Mouse (Mus musculus) kidney, embryonic 16.5 days (tissue): ENCODE results near the gene Btbd18. TPM values are rescaled to one million over a fixed set of nuclear protein-coding genes. Genes with fewer than 3 reads are reported as not detected.

Source experiments
- ATAC-seq: fragments of 200-750 bp; cut with Nextera tagmentation; 2 replicates; pipeline ENCODE4 v1.8.0; 2017; ENCODE audit warnings: moderate TSS enrichment; ENCODE audit not compliant: low FRiP score, low TSS enrichment
- H3K27ac ChIP-seq: fragments of 300-500 bp; sonication (generic); 2 replicates; pipeline ENCODE4 v1.5.1; 2014; ENCODE audit warnings: low read length
- H3K27me3 ChIP-seq: fragments of 300-500 bp; sonication (generic); 2 replicates; pipeline ENCODE4 v1.6.1; 2014; ENCODE audit warnings: low read length, control low read depth, mixed read lengths; ENCODE audit not compliant: insufficient read depth
- H3K36me3 ChIP-seq: fragments of 300-500 bp; sonication (generic); 2 replicates; pipeline ENCODE4 v1.6.1; 2014; ENCODE audit warnings: low read length, control low read depth, mixed read lengths; ENCODE audit not compliant: insufficient read depth
- H3K4me1 ChIP-seq: fragments of 300-500 bp; sonication (generic); 2 replicates; pipeline ENCODE4 v1.6.1; 2014; ENCODE audit warnings: low read length, control low read depth, mixed read lengths; ENCODE audit not compliant: insufficient read depth
- H3K4me2 ChIP-seq: fragments of 300-500 bp; sonication (generic); replicated peaks from 2 replicates; pipeline ENCODE4 v1.6.1; 2014; ENCODE audit warnings: low read depth, low read length
- H3K4me3 ChIP-seq: fragments of 300-500 bp; sonication (generic); 2 replicates; pipeline ENCODE4 v1.5.1; 2014; ENCODE audit warnings: mild to moderate bottlenecking, low read length
- H3K9ac ChIP-seq: fragments of 300-500 bp; sonication (generic); replicated peaks from 2 replicates; pipeline ENCODE4 v1.6.1; 2014; ENCODE audit warnings: low read length
- H3K9me3 ChIP-seq: fragments of 300-500 bp; sonication (generic); 2 replicates; pipeline ENCODE4 v1.6.1; 2016; ENCODE audit warnings: low read length, control low read depth
- WGBS: fragments of 180-500 bp; shearing (Covaris S2); extraction: QIAGEN DNeasy Blood & Tissue Kit; methylation state at CpG from one replicate; pipeline ENCODE4 v1.1.7; 2014; 5-methylcytosine and 5-hydroxymethylcytosine counted together
- polyA plus RNA-seq: library from polyadenylated mRNA; unstranded; fragments of >200 nt; fragmentation: Nextera tagmentation; extraction: Ambion mirVana; gene quantifications from 2 replicates; pipeline ENCODE4 v1.2.1, GENCODE M21; 2015

The Btbd18 gene
- polyA plus RNA-seq, 1 experiment from 2014 or later, result 0.22 TPM

GRCm38 (mm10) chr2:84688080-84688844, 29.4 kb downstream of the Btbd18 start:
- WGBS, result 80% methylated on average over 2 of the region's 2 CpGs
- Histone ChIP-seq H3K27me3 (no peaks in the 10 kb centered on the region), H3K4me3 (no peak overlapping the region), H3K9me3 (no peaks in the 10 kb centered on the region), H3K4me2 (no peak overlapping the region), H3K4me1 (no peaks in the 10 kb centered on the region), H3K36me3 (peaks cover 76% of the 10 kb centered on the region), H3K27ac (no peak overlapping the region), H3K9ac (no peak overlapping the region)
- no peak for ATAC-seq

GRCm38 (mm10) chr2:84690050-84690449, 31.2 kb downstream of the Btbd18 start:
- no peak overlapping the region for H3K27ac ChIP-seq
- no peaks in the 10 kb centered on the region for H3K9me3 ChIP-seq
- no peak overlapping the region for H3K9ac ChIP-seq
- no peak overlapping the region for H3K4me3 ChIP-seq
- H3K4me2 ChIP-seq, result no peak overlapping the region
- no peaks in the 10 kb centered on the region for H3K27me3 ChIP-seq
- peaks cover 75% of the 10 kb centered on the region for H3K36me3 ChIP-seq
- 93% methylated on average over 12 of the region's 12 CpGs for WGBS
- no peak for ATAC-seq
- H3K4me1 ChIP-seq, result no peaks in the 10 kb centered on the region

GRCm38 (mm10) chr2:84695007-84695695, 36.3 kb downstream of the Btbd18 start:
- Histone ChIP-seq H3K4me2 (no peak overlapping the region), H3K27ac (no peak overlapping the region), H3K36me3 (peaks cover 55% of the 10 kb centered on the region), H3K9me3 (no peaks in the 10 kb centered on the region), H3K4me1 (no peaks in the 10 kb centered on the region), H3K4me3 (no peak overlapping the region), H3K9ac (no peak overlapping the region), H3K27me3 (no peaks in the 10 kb centered on the region)
- 87% methylated on average over 5 of the region's 5 CpGs for WGBS
- no peak for ATAC-seq

GRCm38 (mm10) chr2:84703497-84703896, 44.6 kb downstream of the Btbd18 start:
- Histone ChIP-seq H3K4me3 (no peak overlapping the region), H3K27me3 (no peaks in the 10 kb centered on the region), H3K27ac (no peak overlapping the region), H3K4me2 (no peak overlapping the region), H3K36me3 (peaks cover 25% of the 10 kb centered on the region), H3K9me3 (no peaks in the 10 kb centered on the region), H3K4me1 (peaks cover 16% of the 10 kb centered on the region), H3K9ac (no peak overlapping the region)
- 94% methylated on average over 1 of the region's 1 CpGs for WGBS
- ATAC-seq, result no peak

- 51% methylated on average over 5 of the region's 5 CpGs for WGBS
- Histone ChIP-seq H3K4me1 (peaks cover 18% of the 10 kb centered on the region), H3K27ac (peak overlapping the region; percentile 40; the same call in 1 of the 2 replicates), H3K9ac (no peak overlapping the region), H3K9me3 (no peaks in the 10 kb centered on the region), H3K36me3 (peaks cover 22% of the 10 kb centered on the region; the same call in 1 of the 2 replicates), H3K27me3 (no peaks in the 10 kb centered on the region), H3K4me3 (no peak overlapping the region), H3K4me2 (no peak overlapping the region)
- ATAC-seq, result 0 out of 2 replicates have a peak, but pooled peaks have one; percentile 69
Observed at GRCm38 (mm10) chr2:84704329-84704728, 45.5 kb downstream of the Btbd18 start.

GRCm38 (mm10) chr2:84705295-84705694, 46.4 kb downstream of the Btbd18 start:
- Histone ChIP-seq H3K4me2 (no peak overlapping the region), H3K27me3 (no peaks in the 10 kb centered on the region), H3K9me3 (no peaks in the 10 kb centered on the region), H3K4me3 (no peak overlapping the region), H3K4me1 (peaks cover 18% of the 10 kb centered on the region), H3K9ac (no peak overlapping the region), H3K36me3 (peaks cover 26% of the 10 kb centered on the region; the same call in 1 of the 2 replicates), H3K27ac (no peak overlapping the region)
- no peak for ATAC-seq
- whole genome bisulfite sequencing, result 82% methylated on average over 1 of the region's 1 CpGs

- peaks cover 24% of the 10 kb centered on the region; the same call in 1 of the 2 replicates for H3K36me3 ChIP-seq
- H3K27me3 ChIP-seq, result no peaks in the 10 kb centered on the region
- peaks cover 18% of the 10 kb centered on the region for H3K4me1 ChIP-seq
- no peak overlapping the region for H3K4me2 ChIP-seq
- 59% methylated on average over 1 of the region's 1 CpGs for WGBS
- ATAC-seq, result no peak
- H3K4me3 ChIP-seq, result no peak overlapping the region
- H3K9me3 ChIP-seq, result no peaks in the 10 kb centered on the region
- no peak overlapping the region for H3K9ac ChIP-seq
- H3K27ac ChIP-seq, result no peak overlapping the region
Observed at GRCm38 (mm10) chr2:84707523-84707922, 48.6 kb downstream of the Btbd18 start.

- Histone ChIP-seq H3K27me3 (no peaks in the 10 kb centered on the region), H3K27ac (no peak overlapping the region), H3K9me3 (no peaks in the 10 kb centered on the region), H3K4me3 (no peak overlapping the region), H3K4me2 (no peak overlapping the region), H3K4me1 (peaks cover 22% of the 10 kb centered on the region), H3K36me3 (peaks cover 18% of the 10 kb centered on the region; the same call in 1 of the 2 replicates), H3K9ac (no peak overlapping the region)
- ATAC-seq, result no peak
- 81% methylated on average over 2 of the region's 2 CpGs for WGBS
Observed at GRCm38 (mm10) chr2:84711898-84712297, 53.0 kb downstream of the Btbd18 start.

- Histone ChIP-seq H3K9ac (peak overlapping the region; percentile 96), H3K4me2 (peak overlapping the region; percentile 63), H3K4me1 (peaks cover 10% of the 10 kb centered on the region), H3K36me3 (peaks cover 12% of the 10 kb centered on the region; the same call in 1 of the 2 replicates), H3K9me3 (no peaks in the 10 kb centered on the region), H3K27me3 (no peaks in the 10 kb centered on the region), H3K27ac (peak overlapping the region; percentile 97), H3K4me3 (peak overlapping the region; percentile 97)
- peak; percentile 28 for ATAC-seq
- under 1% methylated on average over 22 of the region's 26 CpGs for WGBS
Observed at GRCm38 (mm10) chr2:84714422-84714810, 55.5 kb downstream of the Btbd18 start.
